Mouse (Mus musculus): ENCODE data around the gene Gm11444. TPM values are rescaled to one million over a fixed set of nuclear protein-coding genes. Genes with fewer than 3 reads are reported as not detected.

Gene Gm11444
- total and polyA plus RNA-seq, 3 experiments: not detected

DNA sequence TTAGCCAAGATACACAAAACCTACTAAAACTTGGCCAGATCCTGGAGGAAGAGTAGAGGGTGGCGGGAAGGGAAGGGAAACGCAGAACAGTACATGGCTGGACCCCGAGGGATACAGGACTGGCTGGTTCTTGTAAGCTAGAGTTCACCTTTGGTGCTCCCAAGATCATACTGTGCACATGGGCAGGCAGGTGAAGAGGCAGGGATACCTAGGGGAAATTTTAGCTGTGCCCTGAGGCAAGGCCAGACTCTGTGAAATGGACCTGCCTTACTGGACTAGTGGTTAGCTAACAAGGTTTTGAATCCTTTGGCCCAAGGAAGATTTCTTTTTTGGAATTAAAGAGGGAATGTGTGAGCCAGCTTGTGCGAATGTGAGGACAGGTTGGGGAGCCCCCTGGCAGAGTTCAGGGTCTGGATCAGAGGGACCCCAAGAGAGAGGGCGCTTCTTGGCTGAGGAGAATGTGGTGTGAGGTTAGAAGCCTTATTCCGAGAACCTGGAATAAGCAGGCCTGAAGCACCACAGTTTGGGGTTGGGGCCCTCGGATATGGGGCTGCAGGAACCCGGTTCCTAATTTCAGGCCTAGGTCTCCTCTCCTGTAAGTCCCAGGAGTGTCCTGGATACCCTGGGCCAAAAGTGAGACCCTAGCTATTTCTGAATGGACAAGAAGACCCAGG lies 39.1 kb upstream of the Gm11444 start:
- dilution Hi-C loops (cut with MboI; ENCODE audit: extremely low pct_ligation_motif_present, extremely low pct_unique_long_range_greater_than_20kb, low sequenced_read_pairs): no loop called here
- H3K4me2 ChIP-seq (ENCODE audit: insufficient read depth, low read depth, poor library complexity, severe bottlenecking): no peak overlapping the region
- DNase-seq (ENCODE audit: extremely low read depth): no peak
- in situ Hi-C loops (cut with MboI; ENCODE audit: low pct_ligation_motif_present, low pct_unique_long_range_greater_than_20kb, low sequenced_read_pairs): no loop called here
- H3K4me3 ChIP-seq (replicated peaks in 1 of 3; ENCODE audit: low read depth in 2 of 3, low read length in 2 of 3, poor library complexity in 1 of 3): no peak overlapping the region
- H3K4me1 ChIP-seq (ENCODE audit: control insufficient read depth in 1 of 2, insufficient read depth in 2 of 2): peaks cover 20 to 37% of the 10 kb centered on the region in 2 experiments
- H3K9ac ChIP-seq (ENCODE audit: insufficient read depth, low read depth): no peak overlapping the region
- no peaks in the 10 kb centered on the region for H3K36me3 ChIP-seq (replicated peaks in 1 of 2; ENCODE audit: control insufficient read depth in 1 of 2, insufficient read depth in 1 of 2, low read length in 1 of 2)
- no peak for TF ChIP-seq BHLHE40 (IDR thresholded peaks at IDR 0.05; ENCODE audit: low read depth, low read length)
- no peak for TF ChIP-seq CHD2 (IDR thresholded peaks at IDR 0.05; ENCODE audit: low read length)
- no peak for TF ChIP-seq KAT2A (IDR thresholded peaks at IDR 0.05; ENCODE audit: insufficient replicate concordance, low read length)
- TF ChIP-seq NELFE (IDR thresholded peaks at IDR 0.05; ENCODE audit: low read depth, low read length): no peak
- no peak overlapping the region for H3K27ac ChIP-seq (ENCODE audit: insufficient read depth, low read depth)
- H3K79me2 ChIP-seq (replicated peaks; ENCODE audit: control insufficient read depth, extremely low read depth, insufficient read depth, poor library complexity, severe bottlenecking): no peaks in the 10 kb centered on the region
- no peaks in the 10 kb centered on the region for H3K9me3 ChIP-seq (replicated peaks; ENCODE audit: low read length)
- peaks cover 2% of the 10 kb centered on the region for H3K27me3 ChIP-seq (replicated peaks)

- no peaks in the 10 kb centered on the region for H3K9me3 ChIP-seq (replicated peaks; ENCODE audit: low read length)
- H3K9ac ChIP-seq (ENCODE audit: insufficient read depth, low read depth): no peak overlapping the region
- no peak overlapping the region for H3K27ac ChIP-seq (ENCODE audit: insufficient read depth, low read depth)
- peaks cover 2% of the 10 kb centered on the region for H3K27me3 ChIP-seq (replicated peaks)
- H3K4me3 ChIP-seq (replicated peaks in 1 of 3; ENCODE audit: low read depth in 2 of 3, low read length in 2 of 3, poor library complexity in 1 of 3): no peak overlapping the region
- dilution Hi-C loops (cut with MboI; ENCODE audit: extremely low pct_ligation_motif_present, extremely low pct_unique_long_range_greater_than_20kb, low sequenced_read_pairs): no loop called here
- no peaks in the 10 kb centered on the region for H3K36me3 ChIP-seq (replicated peaks in 1 of 2; ENCODE audit: control insufficient read depth in 1 of 2, insufficient read depth in 1 of 2, low read length in 1 of 2)
- in situ Hi-C loops (cut with MboI; ENCODE audit: low pct_ligation_motif_present, low pct_unique_long_range_greater_than_20kb, low sequenced_read_pairs): no loop called here
- no peak overlapping the region for H3K4me2 ChIP-seq (ENCODE audit: insufficient read depth, low read depth, poor library complexity, severe bottlenecking)
- DNase-seq (ENCODE audit: extremely low read depth): no peak
- TF ChIP-seq ZMIZ1 (IDR thresholded peaks at IDR 0.05; ENCODE audit: low read depth, low read length): no peak
- TF ChIP-seq RCOR1 (conservative IDR thresholded peaks at IDR 0.05; ENCODE audit: low read depth, low read length): no peak
- no peak for TF ChIP-seq ETS1 (conservative IDR thresholded peaks at IDR 0.05; ENCODE audit: low read depth, low read length)
- TF ChIP-seq MAX (IDR thresholded peaks at IDR 0.05; ENCODE audit: low read length): no peak
- no peak for TF ChIP-seq ZNF384 (IDR thresholded peaks at IDR 0.05; ENCODE audit: low read depth, low read length)
- TF ChIP-seq ZKSCAN1 (IDR thresholded peaks at IDR 0.05; ENCODE audit: borderline replicate concordance, low read depth, low read length): no peak
- TF ChIP-seq POLR2A (IDR thresholded peaks at IDR 0.05; ENCODE audit: low read depth, low read length): no peak
- TF ChIP-seq TBP (conservative IDR thresholded peaks at IDR 0.05; ENCODE audit: low read depth, low read length): no peak
- H3K4me1 ChIP-seq (ENCODE audit: control insufficient read depth in 1 of 2, insufficient read depth in 2 of 2): peaks cover 20 to 33% of the 10 kb centered on the region in 2 experiments
- H3K79me2 ChIP-seq (replicated peaks; ENCODE audit: control insufficient read depth, extremely low read depth, insufficient read depth, poor library complexity, severe bottlenecking): no peaks in the 10 kb centered on the region
These were observed 38.4 kb upstream of the Gm11444 start for GRCm38 (mm10) chr11:85888451-85888961.

DNA sequence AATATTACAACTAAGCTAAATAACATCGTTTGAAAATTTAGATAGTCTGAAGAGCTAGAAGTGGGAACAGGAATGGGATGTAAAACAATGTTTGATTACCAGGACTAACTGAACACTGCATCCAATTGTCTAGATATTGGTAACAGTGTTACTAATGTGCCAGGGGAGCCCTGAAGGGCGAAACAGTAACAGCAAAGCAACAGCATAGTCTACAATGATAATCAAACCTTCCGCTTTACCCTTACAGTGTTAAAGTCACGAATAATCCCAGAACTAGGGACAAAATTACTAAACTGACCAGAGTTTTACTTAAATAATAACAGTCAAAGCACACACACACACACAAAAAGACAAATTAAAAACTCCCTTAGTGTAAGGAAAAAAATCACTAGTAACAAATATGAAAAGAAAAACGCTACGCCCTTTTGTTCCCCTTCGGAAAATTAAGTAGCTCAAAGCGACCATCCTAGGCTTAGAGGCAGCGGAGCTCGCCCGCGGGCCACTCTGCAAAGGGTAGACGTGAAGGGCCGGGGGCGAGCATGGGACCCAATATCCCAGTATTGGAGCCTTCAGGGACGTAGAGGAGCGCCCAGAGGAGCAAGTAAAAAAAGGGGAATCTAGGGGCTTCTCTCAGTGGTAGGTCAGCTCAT lies 37.8 kb upstream of the Gm11444 start:
- no peaks in the 10 kb centered on the region for H3K79me2 ChIP-seq (replicated peaks; ENCODE audit: control insufficient read depth, extremely low read depth, insufficient read depth, poor library complexity, severe bottlenecking)
- DNase-seq (ENCODE audit: extremely low read depth): no peak
- H3K4me2 ChIP-seq (ENCODE audit: insufficient read depth, low read depth, poor library complexity, severe bottlenecking): no peak overlapping the region
- in situ Hi-C loops (cut with MboI; ENCODE audit: low pct_ligation_motif_present, low pct_unique_long_range_greater_than_20kb, low sequenced_read_pairs) (no loop called here), dilution Hi-C loops (cut with MboI; ENCODE audit: extremely low pct_ligation_motif_present, extremely low pct_unique_long_range_greater_than_20kb, low sequenced_read_pairs) (no loop called here)
- no peaks in the 10 kb centered on the region for H3K9me3 ChIP-seq (replicated peaks; ENCODE audit: low read length)
- no peak overlapping the region for H3K27ac ChIP-seq (ENCODE audit: insufficient read depth, low read depth)
- H3K27me3 ChIP-seq (replicated peaks): peaks cover 2% of the 10 kb centered on the region
- no peak for TF ChIP-seq NRF1 (IDR thresholded peaks at IDR 0.05; ENCODE audit: low read depth, low read length)
- no peak for TF ChIP-seq PAX5 (IDR thresholded peaks at IDR 0.05; ENCODE audit: low read length)
- TF ChIP-seq USF2 (conservative IDR thresholded peaks at IDR 0.05; ENCODE audit: low read depth, low read length): no peak
- TF ChIP-seq MYC (IDR thresholded peaks at IDR 0.05; ENCODE audit: low read depth, low read length): no peak
- no peak for TF ChIP-seq EP300 (IDR thresholded peaks at IDR 0.05; ENCODE audit: low read length)
- no peak for TF ChIP-seq TBP (conservative IDR thresholded peaks at IDR 0.05; ENCODE audit: low read depth, low read length)
- TF ChIP-seq GABPA (IDR thresholded peaks at IDR 0.05; ENCODE audit: insufficient replicate concordance, low read depth, low read length): no peak
- TF ChIP-seq ZKSCAN1 (IDR thresholded peaks at IDR 0.05; ENCODE audit: borderline replicate concordance, low read depth, low read length): no peak
- no peak for TF ChIP-seq MAZ (IDR thresholded peaks at IDR 0.05; ENCODE audit: low read depth, low read length)
- TF ChIP-seq MAX (IDR thresholded peaks at IDR 0.05; ENCODE audit: low read length): no peak
- TF ChIP-seq ETS1 (conservative IDR thresholded peaks at IDR 0.05; ENCODE audit: low read depth, low read length): no peak
- TF ChIP-seq MEF2A (IDR thresholded peaks at IDR 0.05; ENCODE audit: borderline replicate concordance, low read depth, low read length): no peak
- no peak for TF ChIP-seq USF1 (IDR thresholded peaks at IDR 0.05; ENCODE audit: low read depth, low read length)
- TF ChIP-seq ELF1 (IDR thresholded peaks at IDR 0.05; ENCODE audit: low read depth, low read length): no peak
- TF ChIP-seq CHD1 (IDR thresholded peaks at IDR 0.05; ENCODE audit: low read depth, low read length): no peak
- H3K9ac ChIP-seq (ENCODE audit: insufficient read depth, low read depth): no peak overlapping the region
- no peaks in the 10 kb centered on the region for H3K36me3 ChIP-seq (replicated peaks in 1 of 2; ENCODE audit: control insufficient read depth in 1 of 2, insufficient read depth in 1 of 2, low read length in 1 of 2)
- no peak overlapping the region for H3K4me3 ChIP-seq (replicated peaks in 1 of 3; ENCODE audit: low read depth in 2 of 3, low read length in 2 of 3, poor library complexity in 1 of 3)
- peaks cover 21 to 27% of the 10 kb centered on the region in 2 experiments for H3K4me1 ChIP-seq (ENCODE audit: control insufficient read depth in 1 of 2, insufficient read depth in 2 of 2)

All from CH12.LX (cell line).